Mouse (Mus musculus) lung, adult 18-20 months (tissue): ENCODE results near the gene Ufc1.
"Not testable (repeated sequence)": the region's sequence is repeated elsewhere in the genome, so short reads cannot be mapped to it uniquely, and the experiment has no call there.

ENCODE experiments used
- DNase-seq, 2 experiments: peaks; one replicate each; pipeline ENCODE4 v3.0.0; 2022; ENCODE audit warnings: mixed read lengths in 2 of 2

The Ufc1 gene

DNA sequence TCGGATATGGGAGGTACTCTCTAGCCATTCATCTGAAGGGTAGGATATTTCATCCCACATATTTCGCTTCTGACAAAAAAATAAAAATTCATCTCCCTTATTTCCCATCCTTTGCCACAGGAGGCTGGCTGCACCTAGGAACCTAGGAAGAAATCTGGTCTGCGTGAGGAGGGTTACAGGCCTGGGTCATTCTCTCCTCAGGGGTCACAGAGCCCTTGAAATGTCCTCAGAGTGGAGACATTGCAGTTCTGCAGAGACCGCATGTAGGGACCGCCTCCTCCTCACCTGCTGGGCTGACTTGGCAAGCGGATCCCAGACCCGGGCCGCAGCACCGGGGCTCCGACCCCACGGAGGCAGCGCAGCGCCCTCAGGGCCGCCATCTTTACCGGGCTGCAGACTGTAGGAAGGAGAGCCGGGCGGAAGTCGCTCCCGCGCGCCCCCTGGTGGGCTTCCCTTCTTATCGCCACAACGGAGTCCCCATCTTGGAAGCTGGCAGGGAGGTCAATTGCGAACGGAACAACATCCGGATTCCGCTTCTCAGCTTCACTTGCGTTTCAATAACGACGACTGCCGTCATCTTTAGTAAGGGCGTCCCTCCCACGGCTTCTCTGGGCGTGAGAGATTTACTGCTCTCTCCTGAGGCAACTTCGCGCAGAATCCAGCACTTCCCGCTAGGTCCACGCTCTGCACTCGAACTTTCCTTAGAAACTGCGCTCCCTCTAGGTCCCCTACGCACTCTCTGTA, 47.9 kb downstream of the Ufc1 start:
- peak; percentile 98 to 99 for DNase-seq

DNA sequence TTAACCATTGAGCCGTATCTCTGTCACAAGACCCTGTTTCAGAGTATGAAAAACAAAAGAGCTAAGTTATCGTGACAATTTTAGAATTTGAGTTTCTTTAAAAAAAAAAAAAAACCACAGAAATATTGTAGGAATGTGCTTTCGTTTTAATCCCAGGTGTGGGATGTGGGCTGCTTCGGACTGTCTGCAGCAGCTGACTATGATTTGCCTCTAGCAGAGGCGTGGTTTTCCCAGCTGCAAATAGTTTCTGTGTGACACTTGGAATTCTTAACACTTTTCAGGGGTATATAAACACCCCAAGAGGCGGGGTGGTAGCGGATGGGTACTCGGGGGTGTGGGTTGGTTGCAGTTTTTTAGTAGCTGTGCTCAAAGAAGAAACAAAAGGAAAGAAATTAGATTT, 49.5 kb downstream of the Ufc1 start:
- no peak for DNase-seq

DNA sequence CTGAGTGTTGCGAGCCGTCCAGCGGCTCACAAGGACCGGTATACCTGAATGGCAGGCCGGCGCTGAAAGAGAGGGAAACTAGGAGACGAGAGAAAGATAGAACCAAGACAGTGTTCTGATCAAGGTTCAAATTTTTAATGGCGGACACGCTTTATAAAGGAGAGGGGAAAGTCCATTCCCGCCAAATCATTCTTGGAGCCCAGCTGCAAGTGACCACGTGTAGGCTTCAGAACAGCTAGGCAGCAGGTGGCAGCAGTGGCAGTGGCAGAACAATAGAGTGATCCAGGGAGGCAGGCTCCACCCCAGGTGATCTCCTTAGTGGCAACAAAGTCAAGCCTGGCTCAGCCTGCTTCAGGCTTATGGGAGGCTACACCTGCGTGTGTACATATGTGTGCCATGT, 52.9 kb downstream of the Ufc1 start:
- not testable (repeated sequence) for DNase-seq

DNA sequence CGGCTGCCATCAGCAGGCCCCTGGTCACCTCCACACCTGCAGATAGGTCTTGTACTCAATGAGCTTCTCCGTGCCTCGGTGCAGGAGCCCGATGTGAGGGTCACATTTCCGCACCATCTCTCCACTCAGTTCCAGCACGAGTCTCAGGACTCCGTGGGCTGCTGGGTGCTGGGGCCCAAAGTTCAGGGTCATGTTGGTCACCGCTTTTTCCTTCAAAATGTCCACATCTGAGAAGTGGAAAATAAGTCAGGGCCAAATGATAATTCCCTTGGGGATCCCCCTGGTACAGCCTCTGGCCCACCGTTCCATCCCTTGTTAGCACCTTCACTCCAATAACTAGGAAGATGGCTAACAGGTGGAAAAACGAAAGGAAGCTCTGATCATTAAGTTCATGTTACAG, 53.9 kb downstream of the Ufc1 start:
- no peak for DNase-seq

DNA sequence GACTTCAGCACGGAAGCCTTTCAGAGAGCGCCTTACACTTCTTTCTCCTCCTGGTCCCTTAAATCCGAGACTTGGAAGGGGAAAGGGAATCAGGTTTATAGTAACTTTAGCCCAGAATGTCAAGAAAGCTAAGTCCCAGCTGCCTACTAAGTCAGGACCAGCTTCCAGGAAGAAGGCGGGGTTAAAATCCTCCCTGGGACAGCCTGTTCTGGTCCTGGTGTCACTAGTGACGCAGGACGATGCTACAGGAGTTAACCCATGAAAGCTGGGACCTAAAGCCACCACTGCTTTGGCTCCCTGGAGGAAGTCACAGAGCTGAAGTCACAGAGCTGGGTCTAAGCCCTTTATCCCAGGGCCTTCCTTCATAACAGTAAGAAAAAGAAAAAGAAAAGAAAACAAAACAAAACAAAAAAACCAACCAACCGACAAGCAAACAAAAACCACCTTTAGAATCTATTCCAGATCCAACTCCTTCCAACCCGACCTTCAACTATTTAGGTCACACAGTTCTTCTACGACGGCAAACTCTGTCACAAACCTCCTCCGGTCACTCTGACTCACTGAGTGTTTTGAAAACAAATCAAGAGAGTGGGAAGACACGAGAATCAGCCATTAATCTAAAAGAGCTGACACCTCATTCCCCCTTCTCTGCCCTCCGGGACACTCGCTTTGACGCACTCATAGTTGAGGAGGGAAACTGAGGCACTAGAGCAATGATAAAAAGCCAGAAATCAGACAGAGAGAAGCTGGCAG, 54.7 kb downstream of the Ufc1 start:
- peak; percentile 35 to 65 for DNase-seq
